Mouse (Mus musculus) lung, postnatal 0 days (tissue): ENCODE measurements around the gene Tdrd12.
"Not testable (repeated sequence)": the region's sequence is repeated elsewhere in the genome, so short reads cannot be mapped to it uniquely, and the experiment has no call there.

Experiments used
- CTCF ChIP-seq: IDR thresholded peaks from 2 replicates; pipeline ENCODE4 v1.5.1; 2016; ENCODE audit warnings: antibody characterized with exemption, mild to moderate bottlenecking
- EP300 ChIP-seq: IDR thresholded peaks from 2 replicates; pipeline ENCODE4 v1.6.1; 2016; ENCODE audit warnings: antibody characterized with exemption, mild to moderate bottlenecking, control low read depth

DNA sequence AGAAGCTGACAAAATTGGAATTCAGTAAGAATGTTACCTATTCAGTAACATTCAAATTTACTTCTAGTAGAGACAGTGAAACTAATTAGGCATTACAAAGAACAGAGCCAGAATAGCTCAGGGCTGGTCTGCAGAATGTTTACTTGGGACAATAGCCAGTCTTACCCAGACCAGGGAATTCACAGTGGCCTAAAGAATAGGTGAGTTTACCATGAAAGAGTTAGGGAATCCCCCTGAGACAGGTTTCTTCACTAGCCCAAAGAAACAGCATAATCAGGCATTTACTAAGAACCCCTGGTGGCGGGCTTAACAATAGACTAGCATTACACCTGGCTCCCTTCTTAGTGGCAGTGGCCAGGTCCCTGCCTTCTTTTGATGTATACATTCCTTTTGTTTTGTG is 7.0 kb downstream of the Tdrd12 start:
- TF ChIP-seq CTCF, EP300: not testable (repeated sequence)
